Mouse (Mus musculus) midbrain, postnatal 0 days (tissue): ENCODE measurements around the gene Mindy4. TPM values are rescaled to one million over a fixed set of nuclear protein-coding genes. Genes with fewer than 3 reads are reported as not detected.

ENCODE experiments used
- ATAC-seq: fragments of 200-750 bp; cut with Nextera tagmentation; 2 replicates; pipeline ENCODE4 v1.8.0; 2017; ENCODE audit warnings: moderate number of reproducible peaks, mild to moderate bottlenecking, moderate TSS enrichment, moderate library complexity; ENCODE audit not compliant: low FRiP score
- DNase-seq: peaks from one replicate; pipeline ENCODE4 v3.0.0-alpha.2; 2015; ENCODE audit warnings: low spot score
- H3K27ac ChIP-seq: fragments of 300-500 bp; sonication (generic); 2 replicates; pipeline ENCODE4 v1.5.1; 2014; ENCODE audit warnings: low read depth, mild to moderate bottlenecking, low read length, mixed read lengths
- H3K27me3 ChIP-seq: fragments of 300-500 bp; sonication (generic); 2 replicates; pipeline ENCODE4 v1.6.1; 2014; ENCODE audit warnings: low read length, control low read depth, mixed read lengths; ENCODE audit not compliant: insufficient read depth
- H3K36me3 ChIP-seq: fragments of 300-500 bp; sonication (generic); 2 replicates; pipeline ENCODE4 v1.6.1; 2014; ENCODE audit warnings: low read length, control low read depth, mixed read lengths; ENCODE audit not compliant: insufficient read depth
- H3K4me1 ChIP-seq: fragments of 300-500 bp; sonication (generic); 2 replicates; pipeline ENCODE4 v1.6.1; 2014; ENCODE audit warnings: mild to moderate bottlenecking, control low read depth, antibody characterized with exemption, low read length, mixed read lengths; ENCODE audit not compliant: insufficient read depth
- H3K4me2 ChIP-seq: fragments of 300-500 bp; sonication (generic); 2 replicates; pipeline ENCODE4 v1.6.1; 2014; ENCODE audit warnings: low read depth, mild to moderate bottlenecking, low read length, mixed read lengths; ENCODE audit not compliant: poor library complexity, severe bottlenecking
- H3K4me3 ChIP-seq: fragments of 300-500 bp; sonication (generic); 2 replicates; pipeline ENCODE4 v1.5.1; 2014; ENCODE audit warnings: low read depth, mild to moderate bottlenecking, low read length, moderate library complexity
- H3K9ac ChIP-seq: fragments of 300-500 bp; sonication (generic); replicated peaks from 2 replicates; pipeline ENCODE4 v1.6.1; 2014; ENCODE audit warnings: mild to moderate bottlenecking, low read length, moderate library complexity, mixed read lengths; ENCODE audit not compliant: poor library complexity, severe bottlenecking
- H3K9me3 ChIP-seq: fragments of 300-500 bp; sonication (generic); 2 replicates; pipeline ENCODE4 v1.6.1; 2016; ENCODE audit warnings: low read length, control low read depth
- CTCF ChIP-seq: IDR thresholded peaks from 2 replicates; pipeline ENCODE4 v1.5.1; 2016; ENCODE audit warnings: antibody characterized with exemption, mild to moderate bottlenecking
- WGBS: fragments of 180-500 bp; shearing (Covaris S2); extraction: QIAGEN DNeasy Blood & Tissue Kit; methylation state at CpG from one replicate; pipeline ENCODE4 v1.1.7; 2014; 5-methylcytosine and 5-hydroxymethylcytosine counted together
- microRNA-seq: library from miRNA; unstranded; fragments of <30 nt; microRNA quantifications from one replicate; pipeline ENCODE4, GENCODE M21; 2016; ENCODE audit warnings: borderline number of aligned reads
- polyA plus RNA-seq: library from polyadenylated mRNA; unstranded; fragments of >200 nt; fragmentation: Nextera tagmentation; extraction: Ambion mirVana; gene quantifications from 2 replicates; pipeline ENCODE4 v1.2.1, GENCODE M21; 2015
- total RNA-seq: library from RNA; depleted of rRNA; stranded (reverse); fragments of >200 nt; gene quantifications from 2 replicates; pipeline ENCODE4 v1.2.3, GENCODE M21; 2014; rRNA removed

Gene Mindy4
- total and polyA plus RNA-seq, 2 experiments from 2014 or later = 8.8 to 10.0 TPM

DNA sequence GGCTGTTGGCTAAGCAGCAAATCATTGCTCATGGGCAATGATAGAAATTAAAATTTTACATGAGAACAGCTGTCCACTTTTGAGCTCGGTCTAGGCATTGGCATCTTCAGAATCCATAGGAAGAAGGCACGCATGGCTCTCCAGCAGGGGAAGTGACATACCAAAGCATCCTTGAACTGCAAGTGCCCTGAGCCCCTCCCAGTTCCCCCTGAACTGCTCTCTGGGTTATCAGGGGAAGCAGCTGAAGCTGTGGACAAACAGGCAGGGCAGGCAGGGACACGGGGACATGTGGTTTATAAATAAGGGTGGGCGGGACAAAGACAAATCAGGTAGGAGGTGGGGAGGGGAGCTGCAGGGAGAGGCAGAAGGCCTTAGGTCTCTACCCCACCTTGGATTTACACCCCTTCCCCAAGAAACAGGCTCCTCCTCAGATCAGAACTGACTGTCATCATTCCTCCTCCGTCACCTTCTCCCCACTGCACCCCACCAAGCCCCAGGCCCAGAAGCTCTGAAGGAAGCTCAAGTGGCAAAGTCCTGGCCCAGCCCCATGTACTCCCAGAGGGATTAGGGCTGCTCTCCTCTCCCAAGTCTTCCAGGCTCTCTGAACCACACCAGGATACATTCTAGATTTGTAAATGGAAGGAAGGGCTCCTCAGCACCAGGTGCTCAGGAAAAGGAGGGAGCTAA is 153.0 kb downstream of the Mindy4 start:
- DNase-seq (no peak), ATAC-seq (no peak)
- Histone ChIP-seq H3K9ac (no peak overlapping the region), H3K9me3 (no peaks in the 10 kb centered on the region), H3K27ac (no peak overlapping the region), H3K27me3 (no peaks in the 10 kb centered on the region), H3K4me2 (no peak overlapping the region), H3K4me3 (no peak overlapping the region), H3K36me3 (no peaks in the 10 kb centered on the region), H3K4me1 (no peaks in the 10 kb centered on the region)
- TF ChIP-seq CTCF = no peak
- WGBS = 77% methylated on average over 5 of the region's 5 CpGs

DNA sequence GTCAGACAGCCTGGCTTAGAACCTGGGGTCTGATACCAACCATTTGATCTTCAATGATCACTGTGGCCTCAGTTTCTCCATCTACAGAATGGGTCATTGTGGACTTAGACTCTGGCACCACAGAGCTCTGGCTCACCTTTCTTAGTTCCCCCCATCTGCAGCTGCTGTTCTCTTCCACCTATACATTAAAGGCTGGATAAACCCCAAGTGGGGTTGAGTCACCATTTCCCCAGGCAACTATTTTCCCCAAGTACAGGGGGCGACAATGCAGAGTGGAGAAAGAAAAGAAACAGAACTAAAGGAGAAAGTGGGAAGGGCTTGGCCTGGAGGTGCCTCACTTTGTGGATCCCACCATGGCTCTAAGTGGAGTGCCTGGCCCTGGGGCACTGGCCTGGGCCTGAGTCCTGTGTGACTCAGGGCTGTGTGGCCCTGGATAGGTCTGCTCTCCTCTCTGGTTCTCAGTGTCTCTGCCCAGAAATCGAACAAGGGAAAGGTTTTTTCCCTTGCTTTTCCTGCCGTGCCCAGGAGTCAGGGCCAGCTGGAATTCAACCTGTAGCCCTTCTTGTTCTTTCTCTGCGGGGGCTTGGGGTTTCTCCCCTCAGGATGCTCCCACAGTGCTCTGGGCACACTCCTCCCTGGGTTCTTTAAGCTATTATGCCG is 153.9 kb downstream of the Mindy4 start:
- Histone ChIP-seq H3K9ac (no peak overlapping the region), H3K36me3 (no peaks in the 10 kb centered on the region), H3K9me3 (no peaks in the 10 kb centered on the region), H3K4me1 (no peaks in the 10 kb centered on the region), H3K27ac (no peak overlapping the region), H3K4me2 (no peak overlapping the region), H3K27me3 (no peaks in the 10 kb centered on the region), H3K4me3 (no peak overlapping the region)
- no peak for TF ChIP-seq CTCF
- 58% methylated on average over 5 of the region's 5 CpGs for WGBS
- ATAC-seq (no peak), DNase-seq (no peak)

DNA sequence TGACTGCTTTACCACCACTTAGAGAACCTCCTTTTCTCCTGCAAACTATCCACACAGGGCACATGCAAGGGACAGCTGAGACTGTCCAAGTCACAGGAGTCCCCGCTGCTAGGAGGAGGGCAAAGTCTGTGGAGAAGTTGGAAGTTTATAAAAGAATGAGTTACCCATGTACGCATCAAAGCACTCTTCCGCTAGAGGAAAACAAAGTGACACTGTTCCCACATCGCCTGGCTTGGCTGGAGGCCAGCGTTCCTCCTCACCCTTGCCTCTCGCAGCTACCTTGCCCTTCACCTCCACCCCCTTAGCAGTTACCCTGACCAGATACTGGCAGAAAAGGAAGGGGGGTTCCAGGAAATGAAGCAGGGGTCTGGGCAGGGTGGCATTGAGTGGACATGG is 154.5 kb downstream of the Mindy4 start:
- H3K4me3 ChIP-seq = no peak overlapping the region
- ATAC-seq (no peak), DNase-seq (no peak)
- H3K27ac ChIP-seq = no peak overlapping the region
- 59% methylated on average over 6 of the region's 6 CpGs for WGBS
- H3K27me3 ChIP-seq = no peaks in the 10 kb centered on the region
- TF ChIP-seq CTCF = no peak
- H3K9ac ChIP-seq = no peak overlapping the region
- no peaks in the 10 kb centered on the region for H3K4me1 ChIP-seq
- no peaks in the 10 kb centered on the region for H3K36me3 ChIP-seq
- H3K4me2 ChIP-seq = no peak overlapping the region
- no peaks in the 10 kb centered on the region for H3K9me3 ChIP-seq

DNA sequence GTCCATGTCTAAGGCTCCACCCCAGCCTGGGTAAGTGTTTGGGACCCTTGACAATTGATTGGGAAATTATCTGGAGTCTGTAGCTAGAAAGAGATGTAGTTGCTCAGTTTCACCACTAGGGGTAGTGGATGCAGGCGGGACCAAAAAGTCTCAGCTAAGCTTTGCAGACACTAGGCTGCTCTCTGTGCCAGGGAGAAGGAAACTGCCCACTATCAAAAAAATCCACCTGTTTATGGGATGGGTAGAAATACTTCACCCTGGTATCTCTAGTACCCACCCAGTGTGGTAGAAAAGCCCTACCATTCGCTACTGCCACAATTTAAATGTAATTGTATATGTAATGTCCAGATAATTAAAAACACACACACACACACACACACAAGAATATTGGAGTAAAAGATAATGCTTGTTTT is 155.6 kb downstream of the Mindy4 start:
- 0 out of 2 replicates have a peak, but pooled peaks have one; percentile 35 for ATAC-seq
- no peaks in the 10 kb centered on the region for H3K9me3 ChIP-seq
- TF ChIP-seq CTCF = peak; percentile 78
- H3K36me3 ChIP-seq = no peaks in the 10 kb centered on the region
- H3K4me1 ChIP-seq = no peaks in the 10 kb centered on the region
- H3K27ac ChIP-seq = no peak overlapping the region
- H3K9ac ChIP-seq = no peak overlapping the region
- peak; percentile 52 for DNase-seq
- H3K4me2 ChIP-seq = no peak overlapping the region
- no peaks in the 10 kb centered on the region for H3K27me3 ChIP-seq
- no peak overlapping the region for H3K4me3 ChIP-seq
- 28% methylated on average over 2 of the region's 2 CpGs for WGBS

DNA sequence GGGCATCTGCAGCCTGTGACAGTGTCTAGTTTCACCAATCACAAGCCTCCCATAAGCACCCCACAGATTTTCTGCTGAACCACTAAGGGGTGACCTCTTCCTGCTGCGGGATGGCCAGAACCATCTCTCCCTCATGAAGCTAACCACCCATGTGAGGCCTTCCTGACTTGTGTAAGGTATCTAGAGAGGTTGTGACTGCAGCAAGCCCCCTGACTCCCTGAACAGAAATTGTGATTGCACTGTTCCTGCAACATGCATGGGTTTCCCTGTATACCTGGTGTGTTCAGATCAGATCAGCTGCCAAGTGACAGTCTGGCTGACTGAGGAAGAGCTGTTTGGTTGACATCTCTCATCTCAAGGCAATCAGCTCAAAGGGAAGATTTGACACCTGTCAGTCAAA is 159.5 kb downstream of the Mindy4 start:
- DNase-seq (no peak), ATAC-seq (no peak)
- H3K4me1 ChIP-seq = no peaks in the 10 kb centered on the region
- H3K36me3 ChIP-seq = no peaks in the 10 kb centered on the region
- no peak for TF ChIP-seq CTCF
- H3K9ac ChIP-seq = no peak overlapping the region
- no peak overlapping the region for H3K4me2 ChIP-seq
- H3K27ac ChIP-seq = no peak overlapping the region
- no peaks in the 10 kb centered on the region for H3K9me3 ChIP-seq
- H3K4me3 ChIP-seq = no peak overlapping the region
- H3K27me3 ChIP-seq = no peaks in the 10 kb centered on the region
- 80% methylated on average over 1 of the region's 1 CpGs for WGBS

DNA sequence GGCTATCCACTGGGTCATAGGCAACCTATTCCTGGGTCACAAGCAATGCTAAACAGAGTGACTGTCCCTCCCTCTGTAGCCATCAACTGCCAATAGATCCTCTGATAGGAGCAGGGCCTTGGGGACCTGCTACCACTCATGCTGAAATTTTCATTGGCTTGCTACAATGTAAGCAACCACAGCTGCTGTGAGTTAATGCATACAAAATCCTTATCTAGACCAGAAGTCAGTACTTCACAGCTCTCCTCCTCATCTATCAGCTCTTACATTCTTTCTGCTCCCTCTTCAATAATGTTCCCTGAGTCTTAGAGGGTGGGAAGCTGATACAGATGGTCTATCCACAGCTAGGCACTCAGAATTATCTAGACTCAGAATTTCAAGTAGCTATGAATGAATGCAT is 163.9 kb downstream of the Mindy4 start:
- Histone ChIP-seq H3K4me3 (no peak overlapping the region), H3K36me3 (no peaks in the 10 kb centered on the region), H3K4me2 (no peak overlapping the region), H3K27me3 (no peaks in the 10 kb centered on the region), H3K9ac (no peak overlapping the region), H3K9me3 (no peaks in the 10 kb centered on the region), H3K27ac (no peak overlapping the region), H3K4me1 (no peaks in the 10 kb centered on the region)
- TF ChIP-seq CTCF = no peak
- DNase-seq = no peak
- ATAC-seq = no peak

Small RNA genes within 50 kb of the gene (microRNA-seq; reads per million reads assigned to microRNA genes)
- not detected for gene Gm25458

Other genes starting within 250 kb of the Mindy4 start
- 3.3 and 8.3 TPM in 2 replicates for gene Nod1, start 230.8 kb upstream of the Mindy4 start, total RNA-seq
- 1.5 and 1.7 TPM in 2 replicates for gene Nod1, start 230.8 kb upstream of the Mindy4 start, polyA plus RNA-seq
- 1.8 and 2.9 TPM in 2 replicates for gene Ggct, start 210.4 kb upstream of the Mindy4 start, total RNA-seq
- 15.8 and 18.7 TPM in 2 replicates for gene Ggct, start 210.4 kb upstream of the Mindy4 start, polyA plus RNA-seq
- 136 and 160 TPM in 2 replicates for gene Gars, start 165.4 kb upstream of the Mindy4 start, total RNA-seq
- 202 and 203 TPM in 2 replicates for gene Gars, start 165.4 kb upstream of the Mindy4 start, polyA plus RNA-seq
- gene Crhr2, start 70.4 kb upstream of the Mindy4 start, total RNA-seq = 1.8 and 3.0 TPM in 2 replicates
- gene Crhr2, start 70.4 kb upstream of the Mindy4 start, polyA plus RNA-seq = 2.0 TPM in 2 replicates
- not detected in 2 replicates for gene Inmt, start 28.3 kb upstream of the Mindy4 start, total RNA-seq
- not detected in 2 replicates for gene Inmt, start 28.3 kb upstream of the Mindy4 start, polyA plus RNA-seq
- 2.2 and 13.2 TPM in 2 replicates for gene Aqp1, start 133.0 kb downstream of the Mindy4 start, total RNA-seq
- gene Aqp1, start 133.0 kb downstream of the Mindy4 start, polyA plus RNA-seq = 0.63 and 1.1 TPM in 2 replicates
- not detected in 2 replicates for gene Ghrhr, start 172.9 kb downstream of the Mindy4 start, total RNA-seq
- gene Ghrhr, start 172.9 kb downstream of the Mindy4 start, polyA plus RNA-seq = not detected in 2 replicates
- gene Adcyap1r1, start 248.6 kb downstream of the Mindy4 start, total RNA-seq = 207 and 209 TPM in 2 replicates
- gene Adcyap1r1, start 248.6 kb downstream of the Mindy4 start, polyA plus RNA-seq = 68.6 and 72.5 TPM in 2 replicates